Mouse (Mus musculus) kidney, postnatal 36 days (tissue): Measurements from ENCODE around the gene Atp6v0c.
A peak's percentile ranks its signal among the peaks of the same experiment; 100 is the strongest.
"Not testable (repeated sequence)": the region's sequence is repeated elsewhere in the genome, so short reads cannot be mapped to it uniquely, and the experiment has no call there.

ENCODE experiments used
- DNase-seq, 2 experiments: peaks; one replicate each; pipeline ENCODE4 v3.0.0; 2021 to 2022; ENCODE audit warnings: mixed read lengths in 2 of 2

Gene Atp6v0c

DNA sequence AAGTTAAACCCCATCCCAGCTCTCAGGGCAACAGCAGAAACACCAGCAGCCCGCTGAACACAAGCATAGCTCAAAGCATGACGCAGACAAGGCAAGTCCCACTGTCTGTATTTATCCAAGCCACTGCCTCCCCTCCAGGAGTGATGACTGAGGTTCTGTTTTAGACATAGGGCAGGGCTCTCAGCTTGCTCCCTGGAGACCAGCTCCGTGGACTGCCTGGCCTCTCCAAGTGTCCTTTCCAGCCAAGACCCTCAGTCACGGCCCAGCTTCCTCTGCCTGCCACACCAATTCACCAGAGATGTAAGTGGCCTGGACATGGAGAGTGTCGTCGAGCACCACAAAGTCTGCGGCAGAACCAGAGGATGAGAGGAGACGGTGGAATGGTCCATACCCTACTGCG lies 13.8 kb downstream of the Atp6v0c start:
- no peak for DNase-seq

DNA sequence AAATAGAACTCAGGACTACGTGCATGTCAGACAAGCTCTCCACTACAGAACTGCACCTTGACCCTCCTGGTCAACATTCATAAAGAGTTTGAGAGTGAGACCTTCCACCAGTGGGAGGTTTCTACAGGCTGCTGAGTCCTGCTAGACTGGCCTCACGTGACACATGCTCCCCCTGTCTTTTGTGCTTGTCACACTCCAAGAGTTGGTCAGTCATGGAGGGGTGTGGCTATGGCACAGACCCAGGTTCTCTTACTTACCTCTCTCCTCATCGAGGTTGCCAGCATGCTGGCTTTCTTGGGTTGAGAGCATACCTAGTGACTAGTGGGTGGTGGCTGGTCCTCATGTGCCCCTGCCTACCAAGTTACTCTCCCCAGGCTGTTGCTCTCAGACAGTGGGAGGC lies 15.0 kb downstream of the Atp6v0c start:
- DNase-seq, result peak; percentile 92 to 93

DNA sequence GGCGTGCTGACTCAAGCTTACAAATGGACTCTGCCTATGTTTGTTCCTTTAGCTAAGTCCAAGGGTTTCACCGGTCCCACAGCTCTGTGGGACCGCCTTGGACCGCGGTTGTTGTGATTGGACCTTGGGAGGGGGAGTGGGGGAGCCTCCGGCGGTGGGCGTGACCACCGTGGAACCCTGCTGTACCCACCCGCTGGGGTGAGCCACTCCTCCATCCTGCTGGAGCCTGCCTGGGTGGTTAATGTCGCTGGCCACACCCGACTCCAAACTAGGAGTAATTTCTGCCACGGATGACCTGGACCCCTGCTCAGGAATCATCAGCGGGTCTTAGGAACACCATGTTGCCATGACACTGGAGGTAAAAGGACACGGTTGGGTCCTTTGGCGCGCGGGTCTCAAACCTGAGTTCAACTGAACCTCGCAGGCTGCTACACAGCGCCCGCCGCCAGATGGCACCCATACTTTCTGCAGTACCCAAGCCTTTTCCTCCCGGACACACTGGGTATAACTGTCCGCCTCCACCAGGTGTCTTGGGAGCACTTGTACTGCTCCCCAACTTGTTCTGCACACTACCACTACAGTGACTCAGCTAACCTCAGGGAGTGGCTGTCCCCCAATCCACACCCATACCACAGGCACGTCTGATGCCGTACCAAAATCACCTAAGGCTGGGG lies 17.5 kb downstream of the Atp6v0c start:
- peak; percentile 88 to 94 for DNase-seq

DNA sequence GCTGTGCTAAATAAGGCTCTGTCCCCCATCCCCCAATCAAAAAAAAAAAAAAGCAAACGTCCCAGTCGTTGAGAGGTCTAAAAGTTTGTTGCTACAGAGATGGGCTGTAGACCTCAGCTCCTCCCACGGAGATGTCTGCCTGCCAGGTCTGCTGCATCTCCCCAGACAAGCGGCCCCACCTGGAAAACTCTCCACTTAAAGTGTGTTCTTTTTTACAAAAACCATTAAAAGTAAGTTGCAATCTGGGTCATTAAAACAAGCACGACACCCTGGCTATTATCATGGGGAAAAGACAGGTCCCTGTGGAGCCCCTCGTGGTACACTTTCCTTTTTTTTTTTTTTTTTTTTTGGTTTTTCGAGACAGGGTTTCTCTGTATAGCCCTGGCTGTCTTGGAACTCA lies 18.1 kb downstream of the Atp6v0c start:
- DNase-seq, result no peak

DNA sequence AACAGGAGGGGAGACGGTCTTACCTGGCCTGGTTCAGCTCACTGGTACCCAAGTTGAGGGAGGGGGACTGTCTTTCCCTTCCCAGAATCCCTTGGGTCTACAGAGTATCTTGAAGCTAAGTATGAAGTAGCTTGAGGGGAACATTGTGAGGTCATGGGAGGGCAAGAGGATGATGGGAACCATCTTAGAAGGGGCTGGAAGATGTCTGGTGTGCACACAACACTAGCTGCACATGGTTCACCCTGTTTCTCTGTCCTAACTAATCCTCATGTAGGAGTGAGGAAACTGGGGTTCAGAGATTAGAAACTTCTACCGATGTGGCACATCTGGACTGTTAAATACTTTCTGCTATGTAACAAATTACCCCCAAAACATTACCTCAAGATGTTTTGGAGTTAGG lies 18.7 kb downstream of the Atp6v0c start, which contains the start of gene Pdpk1:
Gene Pdpk1, minus strand, starts transcription at position 101 of the 400 bp plus-strand sequence.
- no peak for DNase-seq

DNA sequence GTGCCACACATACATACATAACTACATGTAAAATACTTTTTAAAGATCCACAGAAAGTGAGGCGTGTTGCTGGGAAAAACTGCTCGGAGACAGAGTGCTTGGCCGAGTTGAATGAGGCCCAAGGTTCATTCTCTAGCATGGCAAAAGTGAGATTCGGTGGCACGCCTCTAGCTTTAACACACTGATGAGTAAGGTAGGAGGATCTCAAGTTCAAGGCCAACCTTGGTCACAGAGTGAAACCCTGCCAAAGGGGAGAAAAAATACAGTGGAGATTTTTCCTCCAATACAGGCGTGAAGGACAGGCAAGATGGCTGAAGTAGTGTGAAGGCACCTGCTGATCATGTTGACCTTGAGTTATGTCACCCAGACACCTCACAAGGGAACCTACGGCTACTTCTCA lies 20.1 kb downstream of the Atp6v0c start:
- DNase-seq, result no peak

DNA sequence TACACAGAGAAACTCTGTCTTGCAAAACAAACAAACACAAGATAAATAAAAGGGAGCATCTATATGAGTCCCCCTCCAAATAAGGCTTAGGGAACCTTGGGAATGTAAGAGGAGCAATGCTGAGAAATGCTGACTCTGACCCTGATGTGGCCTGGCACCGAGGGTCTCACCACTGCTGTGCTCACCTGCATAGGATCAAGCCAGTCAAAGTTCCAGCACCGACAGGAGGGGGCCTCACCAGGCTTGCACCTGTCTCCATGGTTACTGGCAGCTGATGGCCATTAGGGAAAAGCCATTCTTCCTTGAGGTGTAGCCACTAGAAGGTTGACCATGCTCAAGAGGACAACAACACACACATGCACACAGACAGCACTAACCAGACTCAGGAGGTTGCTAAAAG lies 26.6 kb downstream of the Atp6v0c start:
- DNase-seq, result no peak

DNA sequence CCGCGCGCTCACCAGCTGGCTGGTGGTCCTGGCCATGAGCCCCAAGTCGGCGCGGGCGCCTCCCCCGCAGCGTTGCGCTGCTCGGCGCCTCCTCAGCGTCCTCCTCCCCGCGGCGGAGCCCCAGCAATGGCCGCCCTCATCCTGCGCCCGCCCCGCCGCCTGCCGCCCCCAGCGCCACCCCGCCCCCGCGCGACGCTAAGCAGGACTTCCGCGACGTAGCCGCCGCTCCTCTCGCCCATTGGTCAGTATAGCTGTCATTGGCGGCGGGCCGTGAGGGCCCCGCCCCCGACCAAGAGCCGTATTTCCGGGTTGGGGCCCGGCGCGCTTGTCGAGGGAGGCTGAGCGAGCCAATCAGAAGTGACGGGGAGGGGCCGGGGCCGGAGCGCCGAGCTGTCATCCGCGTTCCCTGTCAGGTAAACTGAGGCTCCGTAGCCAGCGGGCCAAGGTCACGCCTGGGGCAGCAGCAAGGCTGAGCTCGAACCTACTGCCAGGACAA lies 28.0 kb downstream of the Atp6v0c start:
- DNase-seq, result peak; percentile 98 to 99

DNA sequence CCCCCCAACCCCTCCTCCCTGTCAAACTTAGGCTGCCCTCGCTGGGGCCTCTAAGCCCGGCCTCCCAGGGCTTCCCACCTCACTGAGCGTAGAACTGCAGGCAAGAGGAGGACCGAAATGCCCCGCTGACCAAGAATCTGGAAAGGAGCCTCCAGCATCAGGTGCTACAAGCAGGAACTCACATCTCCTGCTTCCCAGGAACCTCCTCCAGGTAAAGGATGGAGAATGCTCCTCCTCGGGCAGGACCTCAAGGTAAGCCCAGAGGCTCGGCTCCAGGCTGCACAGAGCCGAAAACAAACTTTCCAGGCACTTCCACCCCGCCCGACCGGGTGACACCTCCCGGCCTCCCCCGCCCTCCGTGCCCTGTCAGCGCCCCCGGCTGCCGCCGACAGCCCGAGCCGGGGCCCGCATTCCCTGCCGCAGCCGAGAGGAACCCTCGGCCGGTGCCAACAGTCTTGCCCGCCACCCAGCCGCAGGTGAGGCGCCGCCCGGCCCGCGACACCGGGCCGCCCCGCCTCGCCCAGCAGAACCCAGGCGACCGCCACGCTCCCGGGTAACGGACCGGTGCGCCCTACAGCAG lies 28.6 kb downstream of the Atp6v0c start:
- peak; percentile 63 to 68 for DNase-seq

DNA sequence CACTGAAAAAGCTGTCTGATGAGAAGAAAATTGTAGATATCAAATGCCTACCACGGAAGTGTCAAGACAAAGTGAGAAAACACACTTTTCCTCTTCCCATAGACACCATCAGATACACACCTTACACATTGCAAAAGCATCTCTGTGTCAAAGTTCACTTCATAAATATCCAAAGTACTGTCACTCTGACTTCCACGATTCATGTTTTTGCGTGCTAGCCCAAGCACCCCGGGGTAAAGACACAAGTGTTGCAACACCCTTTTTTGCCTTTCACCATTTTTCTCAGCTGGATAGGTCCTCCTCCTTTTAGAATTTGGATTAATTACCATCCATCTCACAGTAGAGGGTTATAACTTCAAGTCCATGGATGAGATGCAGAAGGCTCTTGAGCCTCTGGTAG lies 29.5 kb downstream of the Atp6v0c start:
- DNase-seq, result no peak

DNA sequence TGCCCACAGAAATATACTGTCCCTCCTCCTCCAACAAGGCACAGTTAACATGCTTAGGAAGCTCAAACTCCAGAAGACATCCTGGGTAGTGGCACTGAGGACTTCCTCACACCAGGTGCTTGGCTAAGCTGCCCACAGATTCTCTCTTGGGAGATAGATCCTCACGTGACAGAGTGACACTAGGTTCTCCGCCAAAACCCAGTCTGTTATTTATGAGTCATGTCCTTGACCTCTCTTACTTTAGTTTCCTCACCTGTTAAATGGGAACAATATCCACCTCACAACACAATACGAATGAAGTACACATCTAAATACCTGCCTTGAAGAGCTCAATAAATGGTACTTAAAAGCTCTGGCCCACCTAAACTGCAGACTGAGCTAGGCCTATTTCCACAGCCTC lies 30.2 kb downstream of the Atp6v0c start:
- no peak for DNase-seq

DNA sequence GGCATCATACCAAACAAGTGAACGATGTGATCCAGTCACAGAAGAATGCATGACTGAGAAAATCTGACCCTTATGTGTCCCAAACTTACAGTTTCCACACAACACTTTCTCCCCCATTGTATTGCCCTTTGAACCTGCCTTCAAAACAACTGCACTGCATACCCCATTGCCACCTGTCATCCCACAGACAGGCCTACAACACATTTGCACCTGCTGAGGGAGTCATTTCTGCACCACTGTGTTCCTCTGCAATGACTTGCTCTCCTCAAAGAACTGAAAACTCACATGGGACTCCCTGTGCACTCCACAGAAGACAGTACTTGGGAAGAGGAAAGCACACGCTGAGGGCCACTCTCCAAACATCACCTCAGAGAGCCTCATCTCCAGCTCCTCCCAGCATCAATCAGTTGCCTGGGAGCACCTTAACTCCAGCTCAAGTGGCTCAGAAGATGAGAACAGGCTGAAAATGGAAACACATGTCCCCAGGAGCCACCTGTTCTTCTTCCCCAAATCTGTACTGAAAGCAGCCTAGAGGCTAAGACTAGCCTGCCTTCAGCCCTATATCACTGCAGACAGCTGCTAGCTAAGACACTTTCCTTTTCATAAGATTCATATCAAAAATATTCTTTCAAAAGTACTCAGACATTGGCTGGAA lies 32.1 kb downstream of the Atp6v0c start:
- no peak for DNase-seq

DNA sequence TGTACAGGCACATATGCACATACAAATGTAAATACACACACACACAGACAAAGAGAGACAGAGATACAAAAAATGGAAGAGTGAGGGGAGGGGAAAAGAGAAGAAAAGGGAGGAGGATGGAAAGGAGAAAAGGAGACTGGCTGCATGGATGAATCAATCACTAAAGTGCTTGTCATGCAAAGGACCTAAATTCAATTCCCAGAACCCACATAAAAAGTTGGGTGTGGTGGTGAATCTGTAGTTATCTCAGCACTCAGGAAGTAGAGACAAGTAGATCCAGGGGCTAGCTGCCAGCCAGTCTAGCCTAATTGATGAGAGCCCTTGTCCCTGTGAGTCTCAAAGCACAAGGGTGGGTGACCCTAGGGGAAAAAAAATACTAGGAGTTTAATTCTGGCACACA lies 35.4 kb downstream of the Atp6v0c start:
- no peak for DNase-seq

DNA sequence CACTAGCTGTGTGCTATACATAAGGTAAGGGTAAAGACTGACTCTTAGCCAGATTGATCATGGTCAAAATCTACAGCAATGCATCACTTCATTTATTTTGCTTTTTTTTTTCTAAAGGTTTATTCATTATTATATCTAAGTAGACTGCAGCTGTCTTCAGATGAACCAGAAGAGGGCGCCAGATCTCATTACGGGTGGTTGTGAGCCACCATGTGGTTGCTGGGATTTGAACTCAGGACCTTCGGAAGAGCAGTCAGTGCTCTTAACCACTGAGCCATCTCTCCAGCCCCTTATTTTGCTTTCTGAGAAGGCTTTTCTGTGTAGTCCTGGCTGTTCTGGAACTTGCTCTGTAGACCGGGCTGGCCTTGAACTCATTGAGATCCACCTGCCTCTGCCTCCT lies 36.6 kb downstream of the Atp6v0c start:
- not testable (repeated sequence) for DNase-seq

DNA sequence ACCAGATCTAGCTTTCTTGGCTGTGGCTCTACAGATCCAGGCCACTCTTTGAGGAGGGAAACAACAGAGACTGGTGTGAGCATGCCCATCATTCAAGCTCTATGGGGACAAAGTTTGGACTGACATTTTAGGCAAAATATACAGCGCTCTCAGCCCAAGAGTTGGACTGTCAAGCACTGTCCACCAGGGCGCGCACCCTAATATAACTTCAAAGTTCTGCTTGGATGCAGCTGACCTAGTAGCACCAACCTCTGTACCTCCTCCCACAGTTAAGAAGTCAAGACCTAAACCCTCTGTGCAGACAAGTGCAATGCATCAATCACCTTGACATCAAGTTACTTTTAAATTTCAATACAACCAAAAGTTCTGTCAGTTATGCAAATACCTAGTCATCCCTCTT lies 37.9 kb downstream of the Atp6v0c start:
- DNase-seq, result peak; percentile 38 to 52

DNA sequence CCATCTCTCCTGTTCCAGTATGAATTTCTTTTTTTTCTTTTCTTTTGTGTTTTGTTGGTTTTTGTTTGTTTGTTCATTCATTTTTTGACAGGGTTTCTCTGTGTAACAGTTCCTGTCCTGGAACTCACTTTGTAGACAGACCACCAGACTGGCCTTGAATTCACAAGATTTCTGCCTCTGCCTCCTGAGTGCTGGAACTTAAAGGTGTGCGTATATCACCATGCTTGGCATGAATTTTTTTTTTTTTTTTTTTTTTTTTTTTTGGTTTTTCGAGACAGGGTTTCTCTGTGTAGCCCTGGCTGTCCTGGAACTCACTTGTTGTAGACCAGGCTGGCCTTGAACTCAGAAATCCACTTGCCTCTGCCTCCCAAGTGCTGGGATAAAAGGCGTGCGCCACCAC lies 40.3 kb downstream of the Atp6v0c start:
- not testable (repeated sequence) for DNase-seq

DNA sequence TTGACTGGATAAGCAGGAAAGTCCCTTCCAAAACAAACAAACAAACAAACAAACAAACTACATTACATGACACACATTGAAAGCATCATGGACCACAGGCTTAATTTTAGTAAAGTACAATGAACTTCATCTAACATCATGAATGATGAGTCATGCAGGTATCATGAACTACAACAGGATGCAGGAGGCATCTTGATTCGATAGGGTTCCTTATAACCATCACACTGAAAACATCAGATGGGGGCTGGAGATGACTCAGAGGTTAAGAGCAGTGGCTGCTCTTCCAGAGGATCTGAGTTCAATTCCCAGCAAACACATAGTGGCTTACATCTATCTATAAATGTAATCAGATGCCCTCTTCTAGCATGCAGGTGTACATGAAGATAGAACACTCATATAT lies 41.9 kb downstream of the Atp6v0c start:
- no peak for DNase-seq

DNA sequence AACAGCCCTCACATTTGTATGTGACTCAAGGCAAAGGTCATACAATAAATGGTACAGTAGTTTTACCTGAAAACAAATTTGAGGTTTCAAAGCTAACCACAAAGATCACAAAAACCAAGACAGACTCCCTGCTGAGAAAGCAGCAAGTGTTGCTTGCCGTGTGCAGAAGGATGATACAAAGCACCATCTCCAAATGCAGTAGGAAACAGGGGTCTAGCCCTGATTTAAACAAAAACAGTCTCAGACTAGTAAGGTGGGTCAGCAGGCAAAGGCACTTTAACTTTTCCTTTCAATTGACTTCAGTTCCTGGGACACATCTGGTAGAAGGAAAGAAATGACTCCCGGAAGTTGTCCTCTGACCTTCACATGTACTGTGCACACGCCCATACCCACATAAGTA lies 42.7 kb downstream of the Atp6v0c start:
- no peak for DNase-seq

DNA sequence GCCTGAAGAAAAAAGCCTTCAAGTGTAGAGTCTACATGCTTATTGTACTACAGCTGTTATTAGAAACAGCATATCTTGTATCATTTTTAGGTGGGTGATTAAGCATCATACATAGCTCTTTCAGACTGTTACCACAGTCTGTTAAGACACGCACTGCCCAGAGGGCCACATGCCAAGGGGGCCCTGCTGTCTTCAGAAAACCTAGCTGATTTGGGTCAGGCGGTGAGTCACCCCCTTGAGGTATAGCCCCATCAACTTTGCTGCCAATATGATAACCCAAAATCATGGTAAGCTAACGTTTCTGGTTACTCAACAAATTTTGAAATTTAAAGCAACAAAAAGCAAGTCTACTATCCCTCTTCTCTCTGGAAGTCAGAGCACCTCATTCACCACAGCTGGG lies 50.1 kb downstream of the Atp6v0c start:
- no peak for DNase-seq
